Mouse (Mus musculus): ENCODE measurements around the gene Itm2b.

DNA sequence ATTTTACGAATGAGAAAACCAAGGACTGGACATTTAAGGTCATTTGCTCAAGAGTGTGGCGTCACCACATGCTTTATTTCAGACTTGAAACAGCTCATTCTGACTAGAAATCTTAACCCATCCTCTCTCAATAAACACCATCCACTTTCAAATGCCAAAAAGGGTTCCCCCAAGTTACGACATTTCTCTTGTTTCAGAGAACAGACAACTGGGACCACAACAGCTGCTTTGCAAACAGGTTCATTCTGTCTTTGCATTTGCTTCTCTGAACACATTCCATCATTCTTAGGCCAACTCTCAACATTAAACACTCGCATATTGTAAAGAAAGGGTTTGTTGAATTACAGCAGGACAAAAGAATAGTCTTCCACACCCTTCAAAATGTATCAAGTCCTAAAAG, 71.2 kb downstream of the Itm2b start:
- no peak for TF ChIP-seq CTCF (IDR thresholded peaks at IDR 0.05; ENCODE audit: low read depth, low read length)
- TF ChIP-seq GATA1 (IDR thresholded peaks at IDR 0.05; ENCODE audit: borderline replicate concordance, low read length) = no peak
- no peak for TF ChIP-seq TAL1 (conservative IDR thresholded peaks at IDR 0.05; ENCODE audit: low read depth, low read length)
